Mouse (Mus musculus) CH12.LX (cell line): ENCODE measurements around the gene Gm45618.

Experiments used
- POLR2A ChIP-seq: IDR thresholded peaks from 2 replicates; pipeline ENCODE4 v1.6.1; 2011; ENCODE audit warnings: low read depth, mild to moderate bottlenecking, improper control_type of control experiment, low read length
- SMC3 ChIP-seq: IDR thresholded peaks from 2 replicates; pipeline ENCODE4 v1.6.1; 2011; ENCODE audit warnings: low read depth, low read length, improper control_type of control experiment

GRCm38 (mm10) chr7:142119632-142120031, 897 bp downstream of the Gm45618 start:
- TF ChIP-seq POLR2A = no peak
- TF ChIP-seq SMC3 = peak; percentile 35
